In the genomic region with DNA sequence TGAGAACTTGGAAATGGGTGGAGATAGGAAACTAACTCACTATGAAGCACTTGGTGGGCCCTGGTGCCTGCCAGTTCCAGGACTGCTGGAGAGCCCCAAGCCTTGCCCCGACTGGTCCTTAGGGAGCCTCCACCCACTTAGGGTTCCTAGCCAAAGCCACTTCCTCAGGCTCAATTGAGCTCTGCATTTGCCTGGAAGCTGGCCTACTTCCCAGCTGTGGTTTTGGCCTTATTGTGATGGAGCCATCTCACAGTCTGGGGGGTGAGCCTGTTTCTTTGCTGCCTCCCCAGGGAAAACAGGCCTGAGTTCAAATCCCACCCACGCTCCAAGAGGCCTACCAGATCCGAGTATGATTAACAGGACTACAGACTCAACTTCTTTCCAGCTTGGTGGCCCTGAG, we compare ENCODE assay signal across 11 mouse cellular contexts. TPM values are rescaled to one million over a fixed set of nuclear protein-coding genes. Genes with fewer than 3 reads are reported as not detected.
DNase-seq lines count a peak whose midpoint lies in the region; ATAC-seq and TF ChIP-seq lines count a peak whose summit lies in the region.
"Had no signal": no experiment of that assay in that cellular context is flagged by ENCODE, and none has a peak within 500 bp of the region (broad histone marks: within the 10 kb centered on the region; RNA-seq: fewer than 3 reads in every experiment).

No protein-coding gene starts in this region.

- no peaks in the 10 kb centered on the region for H3K4me1 ChIP-seq in lung, postnatal 0 days (ENCODE audit: insufficient read depth, low read depth, low read length)
- H3K4me1 ChIP-seq in forebrain, embryonic 11.5 days (replicated peaks; ENCODE audit: control insufficient read depth, insufficient read depth, low read length): no peaks in the 10 kb centered on the region
- H3K4me1 ChIP-seq in liver, embryonic 11.5 days (replicated peaks; ENCODE audit: control insufficient read depth, insufficient read depth, low read length): no peaks in the 10 kb centered on the region; the same call in 1 of the 2 replicates

- no peak overlapping the region for H3K4me3 ChIP-seq in lung, postnatal 0 days (ENCODE audit: low read depth, low read length)
- no peak overlapping the region for H3K4me3 ChIP-seq in forebrain, embryonic 11.5 days (ENCODE audit: low read depth, low read length)
- H3K4me3 ChIP-seq in liver, embryonic 11.5 days (ENCODE audit: low read depth, low read length): no peak overlapping the region
- H3K4me3 ChIP-seq: limb, embryonic 13.5 days had no signal

- intact Hi-C loops in gastrocnemius, postnatal 36 days (cut with DNase I): loop anchor here (2.0 kb wide), 1 partner anchor 46 kb away; no protein-coding TSS in a partner anchor

- peak; percentile 67 for ATAC-seq in lung, postnatal 0 days
- ATAC-seq in forebrain, embryonic 11.5 days (replicated peaks; ENCODE audit: low FRiP score): no peak
- ATAC-seq in liver, embryonic 11.5 days (replicated peaks; ENCODE audit: low FRiP score): no peak
- ATAC-seq: activated CD4-positive, CD25-positive, alpha-beta regulatory T cell, adult 4 months had no signal

- DNase-seq in kidney, adult 9 months: peak; percentile 32
- DNase-seq in kidney, adult 18-20 months: no peak
- peak; percentile 96 for DNase-seq in adipocyte (ENCODE audit: low spot score)
- DNase-seq in gastrocnemius, postnatal 36 days: peak; percentile 49 to 73
- peak; percentile 27 for DNase-seq in lung, postnatal 0 days (ENCODE audit: low spot score)
- no peak for DNase-seq in retina, postnatal 1 day
- DNase-seq in forebrain, embryonic 11.5 days (ENCODE audit: low spot score): no peak
- no peak for DNase-seq in liver, embryonic 11.5 days (ENCODE audit: low spot score)
- DNase-seq: thymus, adult 18-20 months had no signal

- no peaks in the 10 kb centered on the region for H3K36me3 ChIP-seq in lung, postnatal 0 days (ENCODE audit: insufficient read depth, low read length)
- H3K36me3 ChIP-seq in forebrain, embryonic 11.5 days (ENCODE audit: control insufficient read depth, insufficient read depth, low read length): no peaks in the 10 kb centered on the region
- no peaks in the 10 kb centered on the region for H3K36me3 ChIP-seq in liver, embryonic 11.5 days (ENCODE audit: control insufficient read depth, insufficient read depth, low read length)
- H3K36me3 ChIP-seq: limb, embryonic 13.5 days had no signal

- no peaks in the 10 kb centered on the region for H3K27me3 ChIP-seq in lung, postnatal 0 days (replicated peaks; ENCODE audit: insufficient read depth, low read length)
- no peaks in the 10 kb centered on the region for H3K27me3 ChIP-seq in forebrain, embryonic 11.5 days (ENCODE audit: control insufficient read depth, insufficient read depth, low read length)
- no peaks in the 10 kb centered on the region for H3K27me3 ChIP-seq in liver, embryonic 11.5 days (replicated peaks; ENCODE audit: control insufficient read depth, insufficient read depth, low read length)
- H3K27me3 ChIP-seq: limb, embryonic 13.5 days had no signal

- no peak for TF ChIP-seq CTCF in lung, postnatal 0 days (IDR thresholded peaks at IDR 0.05)

- H3K9me3 ChIP-seq in lung, postnatal 0 days (ENCODE audit: low read length): no peaks in the 10 kb centered on the region
- no peaks in the 10 kb centered on the region; the same call in 1 of the 2 replicates for H3K9me3 ChIP-seq in forebrain, embryonic 11.5 days (ENCODE audit: control insufficient read depth, low read length)
- peaks cover 9% of the 10 kb centered on the region for H3K9me3 ChIP-seq in liver, embryonic 11.5 days (ENCODE audit: control insufficient read depth, low read length)

- WGBS in lung, postnatal 0 days: 58% methylated on average over 3 of the region's 3 CpGs
- 85% methylated on average over 3 of the region's 3 CpGs for WGBS in forebrain, embryonic 11.5 days
- WGBS in liver, embryonic 11.5 days: 69% methylated on average over 3 of the region's 3 CpGs

- no peak for TF ChIP-seq EP300 in lung, postnatal 0 days (IDR thresholded peaks at IDR 0.05)

- no peak overlapping the region for H3K27ac ChIP-seq in lung, postnatal 0 days (ENCODE audit: low read length)
- H3K27ac ChIP-seq in forebrain, embryonic 11.5 days (ENCODE audit: low read depth, low read length): no peak overlapping the region
- H3K27ac ChIP-seq in liver, embryonic 11.5 days (ENCODE audit: low read depth, low read length): no peak overlapping the region
- H3K27ac ChIP-seq: limb, embryonic 13.5 days had no signal

- H3K9ac ChIP-seq in lung, postnatal 0 days (replicated peaks; ENCODE audit: low read depth): no peak overlapping the region
- H3K9ac ChIP-seq in forebrain, embryonic 11.5 days (ENCODE audit: low read length): no peak overlapping the region
- no peak overlapping the region for H3K9ac ChIP-seq in liver, embryonic 11.5 days (ENCODE audit: low read depth, low read length)
- H3K9ac ChIP-seq: limb, embryonic 13.5 days had no signal

- H3K4me2 ChIP-seq in lung, postnatal 0 days (replicated peaks; ENCODE audit: low read depth, low read length): no peak overlapping the region
- H3K4me2 ChIP-seq in forebrain, embryonic 11.5 days (ENCODE audit: low read depth, low read length, severe bottlenecking): no peak overlapping the region
- no peak overlapping the region for H3K4me2 ChIP-seq in liver, embryonic 11.5 days
- H3K4me2 ChIP-seq: limb, embryonic 13.5 days had no signal

RNA-seq across cellular contexts. Expression of gene Wdr38, which starts 10.7 kb away (rescaled TPM):
- total RNA-seq in gastrocnemius, postnatal 36 days (2021): under 1 TPM; 0.17 to 0.31 TPM
- polyA plus RNA-seq in lung, postnatal 0 days (2015; fragmentation: Nextera tagmentation; extraction: Ambion mirVana): 2.6 and 3.1 TPM in 2 replicates
- polyA plus RNA-seq in forebrain, embryonic 11.5 days (2014; fragmentation: Nextera tagmentation; extraction: Ambion mirVana): 1.5 and 1.8 TPM in 2 replicates
- polyA plus RNA-seq in liver, embryonic 11.5 days (2014; fragmentation: Nextera tagmentation; extraction: Ambion mirVana): 1.4 TPM in 2 replicates

RNA-seq across cellular contexts. Expression of gene Arpc5l, which starts 18.6 kb away (rescaled TPM):
- 100 to 1,000 TPM in 1 of 2 experiments, 10 to 100 TPM in 1; 94.7 to 101 TPM for total RNA-seq in gastrocnemius, postnatal 36 days (2021)
- 91.3 and 93.7 TPM in 2 replicates for polyA plus RNA-seq in lung, postnatal 0 days (2015; fragmentation: Nextera tagmentation; extraction: Ambion mirVana)
- 146 and 147 TPM in 2 replicates for polyA plus RNA-seq in forebrain, embryonic 11.5 days (2014; fragmentation: Nextera tagmentation; extraction: Ambion mirVana)
- polyA plus RNA-seq in liver, embryonic 11.5 days (2014; fragmentation: Nextera tagmentation; extraction: Ambion mirVana): 113 and 128 TPM in 2 replicates

RNA-seq across cellular contexts. Expression of gene Rpl35, which starts 18.8 kb away (rescaled TPM):
- 100 to 1,000 TPM; 216 to 254 TPM for total RNA-seq in gastrocnemius, postnatal 36 days (2021)
- polyA plus RNA-seq in lung, postnatal 0 days (2015; fragmentation: Nextera tagmentation; extraction: Ambion mirVana): 675 and 704 TPM in 2 replicates
- 901 and 1,011 TPM in 2 replicates for polyA plus RNA-seq in forebrain, embryonic 11.5 days (2014; fragmentation: Nextera tagmentation; extraction: Ambion mirVana)
- polyA plus RNA-seq in liver, embryonic 11.5 days (2014; fragmentation: Nextera tagmentation; extraction: Ambion mirVana): 1,321 and 1,382 TPM in 2 replicates

RNA-seq across cellular contexts. Expression of gene Olfml2a, which starts 54.8 kb away (rescaled TPM):
- 1 to 10 TPM; 5.3 to 6.1 TPM for total RNA-seq in gastrocnemius, postnatal 36 days (2021)
- polyA plus RNA-seq in lung, postnatal 0 days (2015; fragmentation: Nextera tagmentation; extraction: Ambion mirVana): 5.9 and 6.4 TPM in 2 replicates
- 2.6 TPM in 2 replicates for polyA plus RNA-seq in forebrain, embryonic 11.5 days (2014; fragmentation: Nextera tagmentation; extraction: Ambion mirVana)
- polyA plus RNA-seq in liver, embryonic 11.5 days (2014; fragmentation: Nextera tagmentation; extraction: Ambion mirVana): 0.38 and 0.75 TPM in 2 replicates

RNA-seq across cellular contexts. Expression of gene Nr6a1, which starts 59.1 kb away (rescaled TPM):
- total RNA-seq in gastrocnemius, postnatal 36 days (2021): 1 to 10 TPM; 3.3 to 5.2 TPM
- 0.53 and 0.74 TPM in 2 replicates for polyA plus RNA-seq in lung, postnatal 0 days (2015; fragmentation: Nextera tagmentation; extraction: Ambion mirVana)
- 2.9 and 3.1 TPM in 2 replicates for polyA plus RNA-seq in forebrain, embryonic 11.5 days (2014; fragmentation: Nextera tagmentation; extraction: Ambion mirVana)
- 3.3 and 5.1 TPM in 2 replicates for polyA plus RNA-seq in liver, embryonic 11.5 days (2014; fragmentation: Nextera tagmentation; extraction: Ambion mirVana)

Comparison
In these comparisons a context has a peak if more than half of its experiments do, and no peak if none do; other contexts are left out.
1. DNase-seq: peak in kidney, adult 9 months (single experiment), adipocyte (single experiment), gastrocnemius, postnatal 36 days (2 of 2) and lung, postnatal 0 days (single experiment); none in kidney, adult 18-20 months (single experiment), retina, postnatal 1 day (single experiment), forebrain, embryonic 11.5 days (single experiment) and liver, embryonic 11.5 days (single experiment).